Mouse (Mus musculus) lung, embryonic 16.5 days (tissue): ENCODE data around the gene Taf1b. TPM values are rescaled to one million over a fixed set of nuclear protein-coding genes. Genes with fewer than 3 reads are reported as not detected.
"Not testable (repeated sequence)": the region's sequence is repeated elsewhere in the genome, so short reads cannot be mapped to it uniquely, and the experiment has no call there.

Source experiments
- ATAC-seq: fragments of 200-750 bp; cut with Nextera tagmentation; 2 replicates; pipeline ENCODE4 v1.8.0; 2017; ENCODE audit warnings: low read depth, mild to moderate bottlenecking, moderate library complexity
- H3K27ac ChIP-seq: fragments of 300-500 bp; sonication (generic); 2 replicates; pipeline ENCODE4 v1.5.1; 2014; ENCODE audit warnings: mild to moderate bottlenecking, control low read depth, low read length
- H3K27me3 ChIP-seq: fragments of 300-500 bp; sonication (generic); 2 replicates; pipeline ENCODE4 v1.6.1; 2014; ENCODE audit warnings: low read depth, low read length, mixed read lengths; ENCODE audit not compliant: control insufficient read depth, insufficient read depth
- H3K36me3 ChIP-seq: fragments of 300-500 bp; sonication (generic); 2 replicates; pipeline ENCODE4 v1.6.1; 2014; ENCODE audit warnings: low read length; ENCODE audit not compliant: control insufficient read depth, insufficient read depth
- H3K4me1 ChIP-seq: fragments of 300-500 bp; sonication (generic); replicated peaks from 2 replicates; pipeline ENCODE4 v1.6.1; 2014; ENCODE audit warnings: low read length, mixed read lengths; ENCODE audit not compliant: control insufficient read depth, insufficient read depth
- H3K4me2 ChIP-seq: fragments of 300-500 bp; sonication (generic); 2 replicates; pipeline ENCODE4 v1.6.1; 2014; ENCODE audit warnings: low read depth, low read length, control low read depth
- H3K4me3 ChIP-seq: fragments of 300-500 bp; sonication (generic); 2 replicates; pipeline ENCODE4 v1.5.1; 2014; ENCODE audit warnings: mild to moderate bottlenecking, low read length, control low read depth
- H3K9ac ChIP-seq: fragments of 300-500 bp; sonication (generic); 2 replicates; pipeline ENCODE4 v1.6.1; 2014; ENCODE audit warnings: low read length, control low read depth
- H3K9me3 ChIP-seq: fragments of 300-500 bp; sonication (generic); 2 replicates; pipeline ENCODE4 v1.6.1; 2016; ENCODE audit warnings: low read length; ENCODE audit not compliant: control insufficient read depth
- WGBS: fragments of 180-500 bp; shearing (Covaris S2); extraction: QIAGEN DNeasy Blood & Tissue Kit; methylation state at CpG from one replicate; pipeline ENCODE4 v1.1.7; 2014; 5-methylcytosine and 5-hydroxymethylcytosine counted together
- polyA plus RNA-seq: library from polyadenylated mRNA; unstranded; fragments of >200 nt; fragmentation: Nextera tagmentation; extraction: Ambion mirVana; gene quantifications from 2 replicates; pipeline ENCODE4 v1.2.1, GENCODE M21; 2015

Taf1b gene
- 25.6 and 26.9 TPM in 2 replicates for polyA plus RNA-seq

DNA sequence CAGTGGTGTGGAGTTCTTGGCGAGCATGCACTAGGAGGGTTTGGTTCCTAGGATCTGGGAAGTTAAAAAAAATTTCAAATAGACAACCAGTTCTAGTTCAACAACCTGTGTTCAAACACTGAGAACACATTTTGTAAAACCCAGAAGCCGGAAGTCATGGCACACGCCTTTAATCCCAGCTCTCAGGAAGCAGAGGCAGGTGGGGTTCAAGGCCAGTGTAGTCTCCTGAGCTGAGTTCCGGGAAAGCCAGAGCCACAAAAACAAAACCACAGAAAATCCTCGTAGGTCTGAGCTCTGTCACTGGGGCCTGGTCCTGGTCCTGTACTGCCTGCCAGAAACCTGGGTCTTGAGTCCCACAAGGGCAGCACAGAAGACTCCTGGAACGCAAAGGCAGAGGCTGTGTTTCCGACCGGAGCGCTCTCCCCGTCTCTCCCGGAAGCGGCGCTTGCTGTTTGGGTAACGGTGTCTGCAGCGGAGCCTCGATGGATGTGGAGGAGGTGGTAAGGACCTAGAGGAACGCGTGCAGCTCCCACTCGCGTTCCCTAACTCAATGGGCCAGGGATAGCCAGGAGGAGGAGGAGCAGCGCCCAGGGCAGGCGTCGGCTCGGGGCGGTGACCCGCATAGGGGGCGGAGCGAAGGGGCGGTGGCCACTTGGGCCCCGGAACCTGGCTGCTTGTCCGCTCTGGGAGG lies at the start of gene Taf1b:
TSS of gene Taf1b (plus strand) at position 210 of the 691 bp plus-strand sequence.
- Histone ChIP-seq H3K4me3 (peak within 1 kb of the TSS; percentile 82), H3K36me3 (no peaks in the 10 kb centered on the region), H3K27me3 (no peaks in the 10 kb centered on the region), H3K9ac (peak within 1 kb of the TSS; percentile 80), H3K4me1 (no peaks in the 10 kb centered on the region), H3K27ac (peak within 1 kb of the TSS; percentile 70), H3K4me2 (peak within 1 kb of the TSS; percentile 63), H3K9me3 (no peaks in the 10 kb centered on the region)
- peak; percentile 90 for ATAC-seq
- 7% methylated on average over 31 of the region's 31 CpGs for WGBS

DNA sequence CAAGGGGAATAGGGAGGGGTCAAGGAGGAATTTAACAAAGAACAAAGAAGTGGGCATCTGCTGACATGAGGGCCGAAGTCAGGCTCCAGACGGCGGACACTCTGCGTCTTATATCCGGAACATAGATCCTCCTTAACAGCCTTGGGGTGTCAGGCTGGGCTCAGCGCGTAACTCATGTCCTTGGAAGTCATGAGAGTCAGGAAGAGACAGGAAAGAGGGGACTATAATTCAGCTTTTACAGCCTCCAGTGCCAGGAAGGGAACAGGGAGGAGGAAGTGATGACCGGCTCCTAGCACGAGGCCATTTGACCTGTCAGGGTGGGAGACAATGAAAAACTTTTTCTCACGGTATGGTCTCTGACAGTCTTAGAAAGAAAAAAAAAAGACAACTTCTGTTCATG lies 37.8 kb upstream of the Taf1b start:
- no peak overlapping the region for H3K27ac ChIP-seq
- H3K27me3 ChIP-seq = no peaks in the 10 kb centered on the region
- no peak overlapping the region for H3K4me3 ChIP-seq
- WGBS = 90% methylated on average over 10 of the region's 10 CpGs
- no peak overlapping the region for H3K9ac ChIP-seq
- no peaks in the 10 kb centered on the region for H3K36me3 ChIP-seq
- H3K4me1 ChIP-seq = no peaks in the 10 kb centered on the region
- H3K4me2 ChIP-seq = no peak overlapping the region
- no peaks in the 10 kb centered on the region for H3K9me3 ChIP-seq
- ATAC-seq = no peak

DNA sequence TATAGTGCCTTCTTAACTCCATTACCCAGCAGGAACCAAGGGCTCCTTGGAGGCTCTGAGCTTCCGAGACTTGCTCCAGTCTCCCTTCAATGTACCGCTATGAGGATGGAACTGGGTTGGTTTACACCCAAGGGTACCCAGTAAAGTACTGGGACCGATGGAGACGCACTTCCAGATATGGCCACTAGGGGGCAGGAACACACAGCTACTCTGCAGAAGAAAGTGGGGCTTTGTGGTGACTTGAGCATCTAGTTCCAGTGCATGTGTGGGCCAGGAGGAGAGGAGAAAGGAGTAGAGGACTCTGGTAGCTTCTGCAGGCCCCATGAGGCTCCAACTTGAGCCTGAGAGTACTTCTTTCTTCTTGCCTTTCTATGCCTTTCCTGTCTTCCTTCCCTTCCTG lies 36.0 kb upstream of the Taf1b start:
- not testable (repeated sequence) for H3K36me3 ChIP-seq, ATAC-seq
- WGBS = 36% methylated on average over 4 of the region's 4 CpGs

DNA sequence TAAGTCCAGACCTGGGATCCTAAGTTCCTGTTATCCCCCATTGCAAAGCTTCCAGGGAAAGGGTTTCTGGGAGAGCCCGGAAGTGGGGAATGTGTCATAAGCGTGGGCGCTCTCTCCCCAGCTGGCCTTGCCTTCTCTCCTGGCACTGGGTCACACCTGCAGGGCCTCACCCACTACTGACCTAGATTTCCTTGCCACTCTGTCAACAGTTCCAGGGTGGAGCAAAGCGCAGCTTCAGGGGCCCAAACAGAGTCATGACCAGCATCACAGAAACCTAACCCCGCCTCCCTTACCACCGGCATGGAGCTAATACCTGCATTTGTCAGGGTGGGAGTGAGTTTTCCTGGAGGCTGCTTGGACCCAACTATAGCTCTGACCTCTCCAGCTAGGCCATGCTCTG lies 34.7 kb upstream of the Taf1b start:
- H3K27ac ChIP-seq, H3K4me3 ChIP-seq, H3K4me1 ChIP-seq, H3K36me3 ChIP-seq, H3K4me2 ChIP-seq, ATAC-seq, H3K9ac ChIP-seq, H3K9me3 ChIP-seq, H3K27me3 ChIP-seq: not testable (repeated sequence)
- WGBS = 70% methylated on average over 6 of the region's 6 CpGs

More for the DNA sequence above, 36.0 kb upstream of the Taf1b start:
- not testable (repeated sequence) for H3K4me3 ChIP-seq, H3K4me2 ChIP-seq, H3K4me1 ChIP-seq, H3K27me3 ChIP-seq, H3K9me3 ChIP-seq, H3K9ac ChIP-seq, H3K27ac ChIP-seq

DNA sequence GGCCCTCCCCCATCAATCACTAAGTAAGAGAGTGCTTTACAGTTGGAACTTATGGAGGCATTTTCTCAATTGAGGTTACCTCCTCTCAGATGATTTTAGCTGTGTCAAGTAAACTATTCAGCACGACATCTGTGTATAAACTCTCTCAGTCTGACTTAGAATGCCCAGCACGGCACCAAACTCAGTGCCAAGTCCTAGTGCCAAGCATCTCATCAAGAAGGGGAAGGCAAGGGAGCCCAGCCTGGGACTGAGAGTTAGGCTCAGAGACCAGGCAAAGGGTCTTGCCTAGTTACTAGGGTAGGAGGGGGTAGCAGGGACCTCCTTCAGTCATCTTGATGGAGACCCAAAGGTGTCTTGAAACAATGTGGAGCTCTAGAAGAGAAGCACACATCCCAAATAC lies 29.2 kb upstream of the Taf1b start:
- no peak for ATAC-seq
- 77% methylated on average over 2 of the region's 2 CpGs for WGBS

DNA sequence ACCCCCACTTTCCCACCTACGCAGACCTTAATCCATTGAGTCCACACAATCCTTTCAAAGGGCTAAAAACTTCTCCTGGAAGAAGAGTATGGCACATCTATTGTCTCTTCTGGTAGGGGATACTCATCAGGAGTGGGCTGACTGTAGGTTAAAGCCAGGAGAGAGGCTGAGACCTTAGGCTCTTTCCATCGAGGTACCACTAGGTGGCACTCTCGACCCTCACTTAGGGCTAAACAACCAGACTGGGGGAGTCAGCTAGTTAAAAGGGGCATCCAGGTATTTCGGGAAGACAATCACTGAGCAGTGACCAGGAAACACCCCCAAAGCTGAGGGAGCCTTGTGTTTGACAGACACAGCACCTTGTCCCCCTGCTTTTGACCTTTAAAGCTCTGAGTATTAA lies 27.2 kb upstream of the Taf1b start:
- Histone ChIP-seq H3K27me3 (no peaks in the 10 kb centered on the region), H3K27ac (no peak overlapping the region), H3K4me1 (no peaks in the 10 kb centered on the region), H3K9ac (no peak overlapping the region), H3K9me3 (no peaks in the 10 kb centered on the region), H3K4me2 (no peak overlapping the region), H3K36me3 (no peaks in the 10 kb centered on the region), H3K4me3 (no peak overlapping the region)
- ATAC-seq = no peak
- WGBS = 9% methylated on average over 4 of the region's 4 CpGs

More for the DNA sequence above, 29.2 kb upstream of the Taf1b start:
- no peaks in the 10 kb centered on the region for H3K27me3 ChIP-seq
- no peak overlapping the region for H3K4me3 ChIP-seq
- H3K4me2 ChIP-seq = no peak overlapping the region
- H3K4me1 ChIP-seq = no peaks in the 10 kb centered on the region
- H3K36me3 ChIP-seq = no peaks in the 10 kb centered on the region
- no peak overlapping the region for H3K9ac ChIP-seq
- no peaks in the 10 kb centered on the region for H3K9me3 ChIP-seq
- H3K27ac ChIP-seq = no peak overlapping the region

DNA sequence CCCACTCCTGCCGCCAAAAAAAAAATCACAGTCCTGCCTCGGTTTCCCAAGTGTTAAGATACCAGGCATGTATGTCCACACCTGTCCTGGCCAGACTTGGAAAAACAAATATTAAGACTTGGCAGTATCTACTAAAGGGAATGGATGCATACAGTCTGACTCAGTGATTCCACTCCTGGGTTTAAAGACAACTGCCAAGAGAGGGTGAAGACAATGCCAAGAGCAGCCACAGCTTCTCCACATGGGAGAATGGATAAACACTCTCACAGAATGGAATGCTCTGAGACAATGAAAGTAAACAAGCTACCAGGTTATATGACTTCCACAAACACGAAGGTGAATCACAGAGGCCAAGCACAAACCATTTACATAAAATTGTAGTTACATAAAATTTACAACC lies 24.9 kb upstream of the Taf1b start:
- no peak overlapping the region for H3K9ac ChIP-seq
- no peaks in the 10 kb centered on the region for H3K9me3 ChIP-seq
- H3K4me2 ChIP-seq = no peak overlapping the region
- H3K4me3 ChIP-seq = no peak overlapping the region
- no peaks in the 10 kb centered on the region for H3K4me1 ChIP-seq
- no peak overlapping the region for H3K27ac ChIP-seq
- 58% methylated on average over 3 of the region's 3 CpGs for WGBS
- H3K27me3 ChIP-seq = no peaks in the 10 kb centered on the region
- no peaks in the 10 kb centered on the region for H3K36me3 ChIP-seq
- ATAC-seq = no peak

DNA sequence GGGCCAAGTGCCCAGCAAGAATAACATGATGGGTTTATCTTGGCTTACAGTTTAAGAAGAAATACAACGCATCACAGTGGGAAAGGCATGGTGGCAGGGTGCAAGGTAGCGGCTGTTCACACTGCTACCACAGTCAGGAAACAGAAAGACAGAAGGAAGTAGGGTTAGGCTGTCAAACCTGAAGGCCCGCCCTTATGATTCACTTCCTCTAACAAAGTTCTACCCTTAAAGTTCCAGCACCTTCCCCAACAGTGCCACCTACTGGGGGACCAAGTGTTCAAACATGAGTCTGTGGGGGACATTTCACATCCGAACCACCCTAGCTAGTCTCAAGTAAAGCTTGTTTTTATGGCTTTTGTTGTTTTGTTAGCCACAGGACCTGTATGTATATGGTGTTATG lies 13.2 kb upstream of the Taf1b start:
- Histone ChIP-seq H3K9me3 (peaks cover 3% of the 10 kb centered on the region; the same call in 1 of the 2 replicates), H3K4me3 (no peak overlapping the region), H3K9ac (no peak overlapping the region), H3K27ac (no peak overlapping the region), H3K4me2 (no peak overlapping the region), H3K27me3 (no peaks in the 10 kb centered on the region), H3K4me1 (no peaks in the 10 kb centered on the region), H3K36me3 (no peaks in the 10 kb centered on the region)
- ATAC-seq = no peak
- WGBS = 87% methylated on average over 4 of the region's 4 CpGs

DNA sequence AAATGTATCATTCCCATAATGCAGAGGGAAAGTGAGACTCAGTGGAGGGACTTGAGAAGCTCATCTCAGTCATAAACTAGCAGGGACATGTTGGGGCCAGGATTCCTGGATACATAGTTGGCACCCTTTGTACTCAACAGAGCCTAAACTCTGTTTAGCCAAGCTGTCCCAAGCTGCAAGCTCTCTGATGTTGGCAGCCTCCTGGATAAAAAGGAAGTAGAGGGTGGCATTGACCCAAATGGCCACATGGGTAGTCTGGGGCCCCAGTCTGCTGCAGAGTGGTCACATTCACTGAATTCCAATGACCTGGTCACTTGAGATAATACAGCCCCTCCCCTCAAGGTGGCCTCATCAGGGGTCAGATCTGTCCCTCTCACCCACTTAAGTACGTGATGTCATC lies 11.3 kb upstream of the Taf1b start:
- Histone ChIP-seq H3K27me3 (no peaks in the 10 kb centered on the region), H3K4me3 (no peak overlapping the region), H3K27ac (no peak overlapping the region), H3K36me3 (no peaks in the 10 kb centered on the region), H3K9ac (no peak overlapping the region), H3K4me2 (no peak overlapping the region), H3K4me1 (no peaks in the 10 kb centered on the region), H3K9me3 (peaks cover 3% of the 10 kb centered on the region; the same call in 1 of the 2 replicates)
- WGBS = 50% methylated on average over 1 of the region's 1 CpGs
- ATAC-seq = no peak

DNA sequence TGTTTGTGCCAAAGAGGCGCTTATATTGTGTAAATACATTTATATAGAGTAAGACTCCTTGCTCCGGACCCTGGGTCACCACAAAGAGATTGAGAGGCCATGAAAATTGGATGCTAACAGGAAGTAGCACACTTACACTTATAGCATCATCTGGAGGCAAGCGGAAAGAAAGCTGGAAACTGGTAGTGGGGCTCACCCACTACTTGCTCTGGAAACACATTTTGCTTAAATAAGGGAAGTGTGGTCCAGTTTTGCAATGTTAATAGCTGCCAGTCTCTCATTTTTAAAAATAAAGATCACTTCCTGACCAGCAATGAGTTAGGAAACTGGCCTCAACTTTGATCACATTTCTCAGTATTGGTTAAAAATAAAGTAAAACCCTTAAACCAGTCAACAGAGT lies 5.7 kb upstream of the Taf1b start:
- not testable (repeated sequence) for H3K4me3 ChIP-seq, H3K27ac ChIP-seq, H3K4me1 ChIP-seq, H3K9ac ChIP-seq, H3K27me3 ChIP-seq, H3K36me3 ChIP-seq, H3K9me3 ChIP-seq, ATAC-seq, H3K4me2 ChIP-seq
- 66% methylated on average over 3 of the region's 3 CpGs for WGBS
